Mouse (Mus musculus) liver, postnatal 0 days (tissue): ENCODE results near the gene Sertad2.

ENCODE experiments used
- CTCF ChIP-seq: sonication (generic); IDR thresholded peaks from 2 replicates; pipeline ENCODE4 v1.5.1; 2016; ENCODE audit warnings: antibody characterized with exemption, low read depth
- EP300 ChIP-seq: IDR thresholded peaks from 2 replicates; pipeline ENCODE4 v1.6.1; 2016; ENCODE audit warnings: antibody characterized with exemption, low read depth, mild to moderate bottlenecking

- TF ChIP-seq CTCF, result no peak
- TF ChIP-seq EP300, result no peak
Measured at GRCm38 (mm10) chr11:20576046-20576635, 33.1 kb downstream of the Sertad2 start.
